Mouse (Mus musculus) stomach, postnatal 0 days (tissue): ENCODE results near the gene Spata20.

ENCODE experiments used
- CTCF ChIP-seq: IDR thresholded peaks from 2 replicates; pipeline ENCODE4 v1.5.1; 2016; ENCODE audit warnings: antibody characterized with exemption, low read depth, mild to moderate bottlenecking, moderate library complexity
- EP300 ChIP-seq: optimal IDR thresholded peaks from 2 replicates; pipeline ENCODE3; 2016; ENCODE audit warnings: antibody characterized with exemption

DNA sequence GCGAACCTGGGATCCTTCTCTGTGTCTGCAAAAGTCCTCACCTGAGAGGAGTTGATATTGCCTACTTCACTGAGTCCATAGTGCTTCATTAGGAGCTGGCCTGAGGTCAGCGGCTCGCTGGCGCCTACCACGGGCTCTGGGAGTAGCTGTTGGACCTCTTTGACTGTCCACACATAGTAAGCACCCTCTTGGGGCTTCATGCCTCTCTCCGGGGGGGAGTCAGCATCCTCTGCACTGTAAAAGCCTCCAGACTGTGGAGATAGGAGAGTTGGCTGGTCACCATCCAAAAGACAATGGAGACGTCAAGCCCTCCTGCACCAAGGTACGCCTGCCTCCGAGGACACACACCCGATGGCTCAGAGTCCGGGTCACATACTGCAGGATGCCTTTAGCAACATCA lies 3.2 kb downstream of the Spata20 start:
- no peak for TF ChIP-seq CTCF
- no peak for TF ChIP-seq EP300
